Mouse (Mus musculus) testis, adult 10 weeks (tissue): ENCODE data around the gene Zfp108. TPM values are rescaled to one million over a fixed set of nuclear protein-coding genes. Genes with fewer than 3 reads are reported as not detected.

Experiments
- polyA plus RNA-seq: library from polyadenylated mRNA; stranded (reverse); fragments of 350-450 nt; fragmentation: Illumina TruSeq; extraction: RNeasy Lipid Tissue Mini Kit (QIAGEN cat#74804); gene quantifications from one replicate; pipeline ENCODE4 v1.2.3, GENCODE M21; 2014; ENCODE audit warnings: low read depth, low replicate concordance

Zfp108 gene
- polyA plus RNA-seq = 0.77 TPM

DNA sequence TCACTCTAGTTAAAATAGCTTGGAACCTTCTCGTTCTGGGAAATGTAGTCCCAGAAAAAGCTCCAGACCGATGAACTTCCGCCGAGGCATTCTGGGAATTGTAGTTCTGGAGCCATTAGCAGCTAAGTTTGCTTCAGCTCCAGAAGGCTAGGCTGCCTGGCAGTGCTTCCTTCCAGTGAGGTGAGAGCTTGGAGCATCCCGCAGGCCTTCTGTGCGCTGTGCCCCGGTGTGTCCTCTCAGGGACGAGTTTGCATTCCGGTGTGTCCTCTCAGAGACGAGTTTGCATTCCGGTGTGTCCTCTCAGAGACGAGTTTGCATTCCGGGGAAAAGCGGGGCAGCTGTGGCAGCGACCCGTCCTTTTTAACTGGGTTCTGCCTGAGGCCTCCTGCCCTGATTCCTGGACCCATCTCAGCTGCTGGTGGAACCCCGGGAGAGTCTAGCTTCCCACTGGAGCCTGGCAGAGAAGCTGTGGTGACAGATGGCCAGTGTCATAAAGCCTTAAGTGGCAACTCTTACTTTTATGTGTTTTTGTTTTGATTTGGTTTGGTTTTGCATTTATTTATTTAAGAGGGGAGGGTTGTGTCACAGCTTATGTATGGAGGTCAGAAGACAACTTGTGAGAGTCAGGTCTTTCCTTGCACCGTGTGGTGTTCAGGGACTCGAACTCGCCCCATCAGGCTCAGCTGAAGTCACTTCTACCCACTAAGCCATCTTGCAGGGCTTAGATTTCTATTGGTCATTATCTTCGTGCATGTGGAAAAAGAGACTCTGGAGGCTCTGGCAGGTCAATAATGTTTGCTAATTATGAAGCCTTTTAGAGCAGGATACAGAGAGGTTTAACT lies at the start of gene Zfp108:
Gene Zfp108 (plus strand): TSS at position 162 of the 842 bp plus-strand sequence.

DNA sequence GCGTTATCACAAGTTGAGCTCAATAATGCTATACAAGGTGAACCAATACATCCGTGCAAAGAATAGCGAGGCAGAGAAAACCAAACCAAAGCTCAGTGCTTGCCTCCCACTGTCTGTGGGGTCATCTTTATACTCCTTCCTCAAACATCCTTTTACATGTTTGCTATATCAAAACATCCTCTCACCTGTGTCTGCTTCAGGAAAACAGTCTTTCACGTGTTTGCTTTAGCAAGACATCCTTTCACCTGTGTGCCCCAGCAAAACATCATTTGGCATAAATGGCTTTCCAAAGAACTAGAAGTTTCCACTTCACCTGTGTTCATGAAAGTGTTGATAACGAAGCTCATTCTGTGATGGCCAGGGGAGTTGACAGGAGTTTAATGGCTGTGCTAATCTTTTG lies 43.3 kb upstream of the Zfp108 start, which contains the start of gene Zfp111:
Gene Zfp111 (minus strand): TSS at position 101 of the 400 bp plus-strand sequence.

GRCm38 (mm10) chr7:24237040-24237791 lies 17.4 kb upstream of the Zfp108 start, which contains the start of gene Zfp109:
TSS of gene Zfp109 (minus strand) at chr7:24237560.

DNA sequence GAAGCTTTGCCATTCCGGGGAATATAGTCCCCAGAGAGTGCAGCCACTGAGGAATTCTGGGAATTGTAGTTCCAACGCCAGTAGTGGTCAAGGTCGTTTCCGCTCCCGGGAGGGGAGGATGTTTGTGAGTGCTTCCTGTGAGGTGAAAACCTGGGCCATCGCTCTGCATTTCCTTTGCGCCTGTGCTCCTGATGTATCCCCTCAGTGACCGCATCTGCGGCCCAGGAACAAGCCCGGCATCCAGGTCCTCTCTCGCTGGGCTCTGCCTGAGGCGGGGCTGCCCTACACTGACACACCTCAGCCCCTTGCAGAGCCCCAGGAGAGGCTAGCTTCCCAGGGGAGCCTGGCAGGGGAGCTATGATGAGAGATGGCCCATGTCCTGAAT lies 15.7 kb downstream of the Zfp108 start, which contains the start of gene Zfp93:
Gene Zfp93 (plus strand): TSS at position 133 of the 385 bp plus-strand sequence.

GRCm38 (mm10) chr7:24300771-24301282 lies 46.2 kb downstream of the Zfp108 start, which contains the start of gene Zfp61:
TSS of gene Zfp61 (minus strand) at chr7:24301232.

Other genes with a start within 250 kb of the Zfp108 start
- gene Vmn1r183, start 201.5 kb upstream of the Zfp108 start, polyA plus RNA-seq = not detected
- 6.5 TPM for gene Zfp180, start 172.9 kb upstream of the Zfp108 start, polyA plus RNA-seq
- gene Zfp112, start 142.5 kb upstream of the Zfp108 start, polyA plus RNA-seq = 0.52 TPM
- 1.3 TPM for gene Zfp235, start 120.6 kb upstream of the Zfp108 start, polyA plus RNA-seq
- 0.21 TPM for gene Zfp114, start 79.7 kb upstream of the Zfp108 start, polyA plus RNA-seq
- gene Zfp111, start 43.4 kb upstream of the Zfp108 start, polyA plus RNA-seq = 3.2 TPM
- gene Zfp109, start 17.2 kb upstream of the Zfp108 start, polyA plus RNA-seq = 0.70 TPM
- gene Zfp93, start 15.6 kb downstream of the Zfp108 start, polyA plus RNA-seq = 6.5 TPM
- 8.8 TPM for gene Zfp61, start 46.4 kb downstream of the Zfp108 start, polyA plus RNA-seq
- gene Zfp94, start 61.9 kb downstream of the Zfp108 start, polyA plus RNA-seq = 3.2 TPM
- gene Tescl, start 79.1 kb downstream of the Zfp108 start, polyA plus RNA-seq = 0.36 TPM
- gene Lypd5, start 94.4 kb downstream of the Zfp108 start, polyA plus RNA-seq = 0.41 TPM
- not detected for gene Kcnn4, start 115.5 kb downstream of the Zfp108 start, polyA plus RNA-seq
- 6.5 TPM for gene Smg9, start 144.8 kb downstream of the Zfp108 start, polyA plus RNA-seq
- gene Irgc1, start 197.5 kb downstream of the Zfp108 start, polyA plus RNA-seq = 1.1 TPM
- not detected for gene Plaur, start 207.7 kb downstream of the Zfp108 start, polyA plus RNA-seq
- gene Cadm4, start 227.2 kb downstream of the Zfp108 start, polyA plus RNA-seq = not detected